Mouse (Mus musculus) heart, postnatal 4 days (tissue): ENCODE data around the gene Nsd2. TPM values are rescaled to one million over a fixed set of nuclear protein-coding genes. Genes with fewer than 3 reads are reported as not detected.
A peak's percentile ranks its signal among the peaks of the same experiment; 100 is the strongest.

ENCODE experiments used
- DNase-seq: peaks from one replicate; pipeline ENCODE4 v3.0.0; 2021
- total RNA-seq, 2 experiments: library from RNA; stranded (reverse); gene quantifications; 2 replicates each; pipeline ENCODE4 v1.2.3; 2021

The Nsd2 gene
- 100 to 1,000 TPM in 1 of 2 experiments, 10 to 100 TPM in 1; 96.1 to 104 TPM for total RNA-seq

DNA sequence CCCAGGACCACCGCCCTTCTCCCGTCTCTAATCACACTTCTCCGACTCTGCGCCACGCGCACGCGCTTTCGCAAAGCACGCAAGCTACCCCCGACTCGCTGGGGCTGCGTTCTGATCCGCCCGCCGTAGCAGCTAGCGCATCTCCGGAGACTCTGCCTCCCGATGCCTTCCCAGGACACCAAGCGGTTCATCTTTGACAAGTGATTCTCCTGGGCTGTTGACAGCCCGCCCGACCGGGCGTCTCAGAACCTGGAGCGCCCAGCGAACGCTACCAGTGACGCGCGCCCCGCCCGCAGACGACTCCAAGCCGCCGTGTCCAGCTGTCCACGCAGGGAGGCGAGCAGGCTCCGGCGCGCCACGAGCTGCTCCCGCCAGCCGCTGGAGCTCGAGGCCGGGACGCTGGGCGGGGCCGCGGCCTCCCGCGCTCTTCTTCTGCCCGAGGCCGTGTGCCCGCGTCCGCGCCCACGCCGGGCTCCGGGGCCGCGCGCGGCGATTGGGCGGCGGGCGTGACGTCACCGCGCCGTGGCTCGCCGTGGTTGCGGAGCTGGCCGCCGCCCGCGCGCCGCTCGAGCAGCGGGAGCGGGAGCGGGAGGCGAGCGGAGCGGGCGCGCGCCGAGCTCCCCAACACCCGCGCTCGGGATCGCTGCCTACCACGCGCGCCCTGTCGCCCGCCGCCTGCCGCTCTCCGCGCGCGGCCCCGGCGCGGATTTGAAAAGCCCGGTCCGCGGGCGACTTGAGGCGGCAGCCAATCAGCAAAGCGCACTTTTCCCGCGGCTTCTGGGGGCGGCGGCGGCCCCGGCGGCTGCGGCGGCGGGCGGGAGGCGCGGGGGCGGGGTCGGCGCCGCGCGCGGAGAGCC, at the start of gene Nsd2:
TSS of gene Nsd2 (plus strand) at position 850 of the 857 bp plus-strand sequence.
- DNase-seq = peak; percentile 91

DNA sequence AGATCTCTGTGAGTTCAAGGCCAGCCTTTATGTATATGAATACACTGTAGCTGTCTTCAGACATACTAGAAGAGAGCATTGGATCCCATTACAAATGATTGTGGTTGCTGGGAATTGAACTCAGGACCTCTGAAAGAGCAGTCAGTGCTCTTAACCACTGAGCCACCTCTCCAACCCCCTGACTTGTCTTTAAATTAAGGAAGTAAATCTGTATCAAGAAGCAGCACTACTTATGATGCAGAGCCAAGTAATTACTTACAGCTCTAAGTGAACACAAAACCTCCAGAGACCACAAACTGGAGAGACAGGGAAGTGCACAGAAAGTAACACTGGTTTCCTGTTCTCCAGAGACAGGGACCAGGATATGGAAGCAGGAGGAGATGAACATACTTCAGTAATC, 43.3 kb upstream of the Nsd2 start:
- DNase-seq = no peak

GRCm38 (mm10) chr5:33781964-33782344, 38.6 kb upstream of the Nsd2 start:
- DNase-seq = no peak

GRCm38 (mm10) chr5:33782345-33782998, 38.1 kb upstream of the Nsd2 start, which contains the start of gene Letm1:
Gene Letm1 (minus strand): TSS chr5:33782817.
- DNase-seq = peak; percentile 94

- no peak for DNase-seq
Measured at GRCm38 (mm10) chr5:33782999-33783390, 37.5 kb upstream of the Nsd2 start.

GRCm38 (mm10) chr5:33791912-33792643, 28.4 kb upstream of the Nsd2 start:
- DNase-seq = no peak

- no peak for DNase-seq
Measured at GRCm38 (mm10) chr5:33803337-33803736, 17.2 kb upstream of the Nsd2 start.

GRCm38 (mm10) chr5:33811519-33811918, 9.0 kb upstream of the Nsd2 start:
- no peak for DNase-seq

GRCm38 (mm10) chr5:33816008-33816725, 4.4 kb upstream of the Nsd2 start:
- no peak for DNase-seq

DNA sequence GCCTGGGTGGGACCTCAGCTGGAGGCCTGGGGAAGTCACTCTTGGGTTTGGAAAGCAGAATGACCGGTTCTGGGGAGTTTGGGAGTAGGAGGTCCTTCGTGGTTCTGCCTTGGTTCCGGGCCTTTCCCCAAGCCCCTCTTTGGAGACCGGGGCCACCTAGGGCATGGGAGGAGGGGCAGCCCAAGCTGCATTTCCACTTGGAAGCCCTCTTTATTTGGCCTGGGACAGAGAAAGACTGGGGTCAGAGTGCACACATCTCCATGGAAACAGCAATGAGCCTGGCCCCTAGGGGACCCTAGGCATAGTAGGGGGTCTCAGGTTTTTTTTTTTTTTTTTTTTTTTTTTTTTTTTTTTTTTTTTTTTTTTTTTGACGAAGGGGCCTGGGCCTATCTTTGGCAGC, 2.4 kb upstream of the Nsd2 start:
- DNase-seq = no peak

GRCm38 (mm10) chr5:33819141-33819875, 1.2 kb upstream of the Nsd2 start:
- DNase-seq = peak; percentile 40

GRCm38 (mm10) chr5:33820733-33821621, 452 bp downstream of the Nsd2 start:
- DNase-seq = peak; percentile 70

DNA sequence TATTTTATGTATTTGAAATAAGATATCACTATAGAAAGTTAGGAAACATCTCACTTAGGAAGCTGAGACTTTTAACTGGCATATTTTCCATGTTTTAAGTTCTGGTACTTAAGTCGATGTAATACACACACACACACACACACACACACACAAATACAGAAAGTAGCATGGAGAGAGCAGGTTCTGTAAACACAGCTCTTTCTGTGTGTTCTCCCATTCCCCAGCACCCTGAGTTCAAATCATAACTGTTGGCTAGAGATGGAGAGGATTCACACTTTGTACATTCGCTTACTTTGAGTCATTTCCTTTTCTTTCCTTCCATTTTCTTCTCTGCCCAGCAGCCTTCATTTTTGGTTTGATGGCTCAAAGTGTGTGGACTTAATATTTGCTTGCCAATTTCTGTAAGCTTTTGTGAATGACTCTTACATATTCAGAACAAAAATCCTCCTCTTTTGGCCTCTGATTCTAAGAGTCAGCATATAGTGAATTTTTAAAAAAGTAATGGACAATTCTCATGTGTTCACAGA, 1.4 kb downstream of the Nsd2 start:
- no peak for DNase-seq

GRCm38 (mm10) chr5:33822456-33822855, 1.9 kb downstream of the Nsd2 start:
- DNase-seq = no peak

DNA sequence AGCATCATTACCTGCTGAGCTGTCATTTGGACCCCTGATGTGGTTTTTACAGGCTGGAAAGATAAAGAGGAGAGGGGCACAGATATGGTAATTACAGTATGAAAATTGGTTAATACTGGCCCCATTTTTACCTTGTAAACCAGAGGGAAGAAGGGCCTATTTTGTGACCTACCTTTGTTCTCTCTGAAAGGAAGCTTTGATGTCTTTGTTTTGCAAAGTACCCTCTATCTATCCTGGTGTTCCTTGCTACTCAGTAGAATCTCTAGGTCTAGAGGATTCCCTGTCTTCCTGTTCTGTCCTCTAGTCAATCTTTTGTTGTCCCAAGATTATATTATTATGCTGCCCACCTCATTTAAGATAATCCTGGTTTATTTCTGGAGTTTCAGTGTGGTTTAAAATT, 5.5 kb downstream of the Nsd2 start:
- DNase-seq = no peak

DNA sequence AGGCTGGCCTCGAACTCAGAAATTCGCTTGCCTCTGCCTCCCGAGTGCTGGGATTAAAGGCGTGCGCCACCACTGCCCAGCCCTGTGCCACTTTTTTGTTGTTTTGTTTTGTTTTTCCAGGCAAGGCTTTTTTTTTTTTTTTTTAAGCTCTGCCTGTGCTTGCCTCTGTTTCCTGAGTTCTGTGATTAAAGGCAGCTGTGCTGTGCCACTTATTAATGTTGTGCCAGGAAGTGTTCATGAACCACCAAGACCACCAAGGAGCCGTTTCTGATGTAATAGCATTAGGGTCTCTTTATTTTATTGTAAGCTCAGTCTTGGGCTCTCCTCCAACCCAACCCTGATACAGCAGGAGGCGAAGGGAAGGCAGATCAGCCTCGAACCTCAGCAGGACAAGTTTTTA, 7.6 kb downstream of the Nsd2 start:
- no peak for DNase-seq

DNA sequence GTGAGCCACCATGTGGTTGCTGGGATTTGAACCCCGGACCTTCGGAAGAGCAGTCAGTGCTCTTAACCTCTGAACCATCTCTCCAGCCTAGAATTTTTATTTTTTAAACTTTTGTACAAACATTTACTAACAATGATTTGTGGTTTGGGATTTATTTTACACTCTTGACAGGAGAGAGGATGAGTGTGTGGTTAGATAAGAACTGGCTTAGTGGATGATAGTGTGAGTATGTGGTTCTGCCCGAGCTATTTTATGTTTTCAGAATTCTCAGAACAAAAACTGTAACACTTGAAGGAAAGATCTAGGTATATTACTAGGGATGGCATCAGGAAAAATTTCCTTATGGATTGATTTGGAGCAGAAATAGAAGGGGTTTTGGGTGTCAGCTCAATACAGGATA, 9.4 kb downstream of the Nsd2 start:
- no peak for DNase-seq

DNA sequence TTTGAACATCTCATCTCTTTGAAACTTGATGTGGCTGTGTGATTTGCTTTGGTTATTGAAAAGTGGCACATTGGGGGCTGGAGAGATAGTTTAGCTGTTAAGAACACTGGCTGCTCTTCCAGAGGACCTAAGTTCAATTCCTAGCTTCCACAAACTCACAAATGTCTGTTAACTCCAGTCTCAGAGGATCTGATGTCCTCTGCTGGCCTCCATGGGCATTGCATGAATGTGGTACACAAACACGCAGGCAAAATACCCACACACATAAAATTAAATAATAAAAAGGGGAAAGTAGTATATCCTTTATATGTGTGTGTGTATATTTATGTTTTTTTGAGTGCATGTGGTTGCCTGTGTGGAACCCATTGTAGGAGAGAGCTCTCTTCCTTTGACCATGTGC, 10.3 kb downstream of the Nsd2 start:
- DNase-seq = no peak

GRCm38 (mm10) chr5:33841331-33841730, 20.8 kb downstream of the Nsd2 start:
- DNase-seq = no peak

DNA sequence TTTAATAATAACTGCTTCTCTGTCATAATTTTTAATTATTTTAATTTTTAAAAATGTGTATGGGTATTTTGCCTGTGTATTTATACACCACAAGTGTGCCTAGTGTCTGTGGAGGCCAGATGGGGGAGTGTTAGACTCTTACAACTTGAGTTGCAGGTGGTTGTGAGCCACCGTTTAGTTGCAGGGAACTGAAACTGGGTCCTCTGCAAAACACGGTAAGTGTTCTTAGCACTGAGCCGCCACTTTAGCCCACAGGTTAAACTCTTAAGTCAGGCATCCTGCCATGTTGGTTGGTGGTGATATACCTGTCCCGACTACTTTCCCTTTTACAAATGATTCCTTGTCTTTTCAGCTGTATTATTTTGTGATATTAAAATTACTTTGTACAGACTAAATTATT, 22.0 kb downstream of the Nsd2 start:
- DNase-seq = no peak
